Mouse (Mus musculus) inflammation-experienced regulatory T-cells, adult 6 months (primary cell): Measurements from ENCODE around the gene Vmn1r62. TPM values are rescaled to one million over a fixed set of nuclear protein-coding genes. Genes with fewer than 3 reads are reported as not detected.
"Not testable (repeated sequence)": the region's sequence is repeated elsewhere in the genome, so short reads cannot be mapped to it uniquely, and the experiment has no call there.

Experiments used
- ATAC-seq: one replicate; pipeline ENCODE4 v1.8.0; 2017
- polyA plus RNA-seq, 3 experiments: library from polyadenylated mRNA; unstranded; fragments of 100-300 nt; shearing (Covaris generic); gene quantifications; one replicate each; pipeline ENCODE4 v1.2.1; 2017

Gene Vmn1r62
- not detected for polyA plus RNA-seq

DNA sequence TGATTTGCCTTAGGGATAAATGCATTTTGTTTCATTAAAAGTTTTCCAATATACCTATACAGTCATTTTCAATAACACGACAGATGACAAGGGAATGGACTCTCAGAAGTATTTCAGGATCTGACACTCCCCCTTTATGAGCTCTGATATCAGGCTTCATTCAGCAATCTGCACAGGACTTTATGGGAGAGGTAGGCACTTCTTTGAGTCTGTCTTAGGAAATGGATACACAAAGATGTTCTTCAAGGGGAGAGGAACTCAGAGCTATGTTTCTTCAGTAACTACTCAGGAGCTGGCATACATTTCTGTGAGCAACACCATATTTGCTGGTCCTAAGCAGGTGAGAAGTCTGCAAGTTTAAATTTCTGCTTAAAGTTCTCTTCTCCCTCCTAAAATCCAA, at the start of gene Vmn1r62:
Gene Vmn1r62 (plus strand): TSS at position 301 of the 400 bp plus-strand sequence.
- not testable (repeated sequence) for ATAC-seq

Other genes with a start within 250 kb of the Vmn1r62 start
- not detected for gene Vmn1r59, start 216.9 kb upstream of the Vmn1r62 start, polyA plus RNA-seq
- gene Vmn2r28, start 179.7 kb upstream of the Vmn1r62 start, polyA plus RNA-seq: under 1 TPM in 1 of 3 experiments, not detected in 2; 0.09 TPM
- under 1 TPM in 1 of 3 experiments, not detected in 2; 0.13 TPM for gene Vmn1r60, start 126.3 kb upstream of the Vmn1r62 start, polyA plus RNA-seq
- gene Vmn1r61, start 60.3 kb upstream of the Vmn1r62 start, polyA plus RNA-seq: under 1 TPM in 2 of 3 experiments, not detected in 1; 0.06 to 0.11 TPM
- gene Vmn1r63, start 131.8 kb downstream of the Vmn1r62 start, polyA plus RNA-seq: not detected
- gene Vmn1r64, start 210.9 kb downstream of the Vmn1r62 start, polyA plus RNA-seq: not detected